Mouse (Mus musculus) urinary bladder, postnatal 0 days (tissue): ENCODE results near the gene Lmod3. TPM values are rescaled to one million over a fixed set of nuclear protein-coding genes. Genes with fewer than 3 reads are reported as not detected.

Source experiments
- polyA plus RNA-seq: library from polyadenylated mRNA; unstranded; fragments of >200 nt; fragmentation: Nextera tagmentation; extraction: Ambion mirVana; gene quantifications from 2 replicates; pipeline ENCODE4 v1.2.1, GENCODE M21; 2015

Gene Lmod3
- polyA plus RNA-seq: 0.10 TPM in 1 of 2 replicates, not detected in the other

DNA sequence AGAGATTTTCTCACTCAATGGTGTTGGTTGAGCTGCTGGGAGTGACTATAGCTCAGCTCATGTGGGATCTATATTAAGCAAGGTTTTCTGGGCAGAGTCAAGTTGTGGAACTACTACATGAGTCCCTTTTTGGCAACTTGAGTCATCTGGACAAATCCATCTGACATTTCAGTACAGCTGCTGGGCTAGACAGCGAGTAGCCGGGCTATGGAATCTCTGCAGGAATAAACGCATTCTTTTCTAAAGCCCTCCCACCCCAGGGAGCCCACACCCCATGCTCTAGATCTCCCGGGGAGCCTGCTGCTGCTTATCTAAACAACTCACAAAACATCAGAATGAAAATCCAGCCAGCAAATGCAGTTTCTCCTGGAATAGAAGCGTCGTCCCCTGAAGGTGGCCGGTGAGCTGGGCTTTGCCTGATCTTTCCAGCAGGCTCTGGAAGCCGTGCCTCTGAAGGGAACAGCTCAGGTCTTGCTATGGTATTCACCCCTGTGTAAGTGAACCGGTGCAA, at the start of gene Lmod3:
TSS of gene Lmod3 (minus strand) at position 49 of the 511 bp plus-strand sequence.

DNA sequence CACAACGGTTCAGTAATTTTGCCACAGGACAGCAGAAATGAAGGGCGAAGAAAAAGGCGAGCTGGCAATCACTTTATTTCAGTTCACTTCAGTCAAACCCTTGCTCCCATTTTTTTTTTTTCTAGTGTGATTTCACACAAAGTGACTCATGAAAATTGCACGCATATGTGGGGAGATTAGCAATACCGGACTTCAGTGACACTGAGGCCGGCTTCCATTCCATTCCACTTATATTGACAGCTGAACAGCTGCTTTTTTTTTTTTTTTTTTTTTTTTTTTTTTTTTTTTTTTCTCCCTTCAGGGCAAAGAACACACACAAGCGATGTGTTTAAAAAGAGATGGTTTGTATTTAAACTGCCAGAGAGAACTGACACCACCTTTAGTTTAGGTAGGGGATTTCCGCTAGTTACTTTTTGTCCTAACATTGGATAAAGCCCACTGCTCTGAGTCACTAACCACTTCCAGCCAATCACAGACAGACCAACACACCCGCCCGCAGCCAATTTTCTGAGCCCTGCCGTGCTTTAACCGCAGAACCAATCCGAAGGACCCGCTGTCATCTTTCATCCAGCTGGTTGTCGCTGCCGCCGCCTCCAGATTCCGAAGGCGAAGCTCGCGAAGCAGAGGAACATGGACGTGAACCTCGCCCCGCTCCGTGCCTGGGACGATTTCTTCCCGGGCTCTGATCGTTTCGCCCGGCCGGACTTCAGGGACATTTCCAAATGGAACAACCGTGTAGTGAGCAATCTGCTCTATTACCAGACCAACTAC, 42.2 kb downstream of the Lmod3 start, which contains the start of gene Arl6ip5:
TSS of gene Arl6ip5 (plus strand) at position 499 of the 771 bp plus-strand sequence.

DNA sequence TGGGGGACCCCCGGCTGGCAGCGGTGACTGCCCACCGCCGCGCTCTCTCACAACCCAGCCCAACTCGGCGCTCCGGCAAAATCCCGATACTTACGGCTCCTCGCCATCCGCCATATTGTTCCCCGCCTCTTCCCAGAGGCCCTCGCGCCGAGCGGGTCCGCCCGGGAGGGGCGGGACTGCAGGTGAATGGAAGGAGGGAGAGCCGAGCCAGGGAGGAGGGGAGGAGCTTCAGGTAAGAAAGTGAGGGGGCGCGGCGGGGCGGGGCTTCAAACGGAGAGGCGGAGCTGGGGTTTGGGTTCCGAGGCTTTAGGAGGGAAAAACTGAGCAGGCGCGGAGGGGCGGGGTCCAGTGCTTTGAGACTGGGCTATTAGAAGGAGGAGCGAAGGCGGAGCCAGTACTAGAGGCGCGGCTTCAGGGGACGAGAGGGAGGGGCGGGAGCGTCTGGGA, 47.1 kb downstream of the Lmod3 start, which contains the start of gene Uba3:
TSS of gene Uba3 (minus strand) at position 209 of the 447 bp plus-strand sequence.

Other genes starting within 250 kb of the Lmod3 start
- gene Fam19a4, start 192.3 kb downstream of the Lmod3 start, polyA plus RNA-seq: not detected in 2 replicates
- 9.3 and 11.7 TPM in 2 replicates for gene Eogt, start 103.6 kb downstream of the Lmod3 start, polyA plus RNA-seq
- gene Tmf1, start 73.6 kb downstream of the Lmod3 start, polyA plus RNA-seq: 29.2 and 37.4 TPM in 2 replicates
- 31.3 and 40.4 TPM in 2 replicates for gene Uba3, start 47.1 kb downstream of the Lmod3 start, polyA plus RNA-seq
- gene Arl6ip5, start 42.1 kb downstream of the Lmod3 start, polyA plus RNA-seq: 74.3 and 79.7 TPM in 2 replicates